Mouse (Mus musculus): ENCODE measurements at regions not wholly inside any gene's neighbourhood (a gene's known extent, or its start where the extent isn't known, plus 50 kb on each side); places are given as distances from the start of the nearest gene placed in this dataset.

DNA sequence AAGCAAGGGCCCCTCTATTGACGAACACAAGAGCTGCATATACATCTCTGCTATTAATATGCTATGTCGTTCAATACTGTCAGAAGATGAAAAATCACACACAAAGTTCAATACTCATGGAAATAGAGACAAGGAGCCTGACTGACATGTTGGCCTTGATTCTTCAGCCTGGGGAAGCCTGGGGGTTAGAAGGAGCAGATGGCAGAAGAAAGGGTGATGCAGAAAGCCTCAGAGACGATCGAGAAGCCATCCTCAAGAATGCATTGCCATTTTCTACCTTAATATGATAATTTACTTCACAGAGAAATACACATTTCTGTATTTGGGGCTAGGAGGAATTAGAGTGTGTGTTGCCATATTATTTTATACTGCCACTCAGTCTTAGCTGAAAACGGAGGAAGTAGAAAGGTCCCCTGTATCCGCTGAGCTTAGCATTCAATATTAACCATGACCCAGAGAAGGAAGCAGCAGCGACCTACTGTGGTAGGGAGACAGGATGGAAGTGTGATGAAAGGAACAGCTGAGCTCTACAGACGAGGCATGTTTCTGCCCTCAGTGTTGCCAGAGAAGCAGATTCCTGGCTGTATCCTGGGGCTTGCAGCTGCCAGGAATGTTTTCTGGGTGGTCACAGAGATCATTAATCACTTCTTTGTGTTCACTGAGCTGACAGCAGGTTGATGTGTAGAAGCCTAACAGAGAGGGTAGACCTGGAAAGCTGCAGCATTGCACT, 105.2 kb downstream of the Lrig3 start:
- DNase-seq (ENCODE audit: low spot score) = no peak

DNA sequence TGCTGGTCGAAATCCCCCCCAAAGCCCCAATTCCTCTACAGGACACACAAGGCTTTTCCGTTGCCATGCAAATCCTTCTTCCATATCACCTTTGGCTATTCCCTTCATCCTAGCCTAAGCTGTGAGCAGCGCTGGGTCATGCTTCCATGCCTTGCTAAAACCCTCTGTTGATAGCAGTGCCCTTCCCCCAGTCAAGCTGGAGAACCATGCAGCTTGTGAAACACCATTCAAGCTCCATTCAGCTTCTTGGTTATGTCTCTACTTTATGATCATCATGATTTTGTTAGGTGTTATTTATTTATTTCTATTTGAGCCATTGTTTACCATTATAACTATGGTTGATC, 105.7 kb downstream of the Lrig3 start:
- DNase-seq (ENCODE audit: low spot score) = no peak

DNA sequence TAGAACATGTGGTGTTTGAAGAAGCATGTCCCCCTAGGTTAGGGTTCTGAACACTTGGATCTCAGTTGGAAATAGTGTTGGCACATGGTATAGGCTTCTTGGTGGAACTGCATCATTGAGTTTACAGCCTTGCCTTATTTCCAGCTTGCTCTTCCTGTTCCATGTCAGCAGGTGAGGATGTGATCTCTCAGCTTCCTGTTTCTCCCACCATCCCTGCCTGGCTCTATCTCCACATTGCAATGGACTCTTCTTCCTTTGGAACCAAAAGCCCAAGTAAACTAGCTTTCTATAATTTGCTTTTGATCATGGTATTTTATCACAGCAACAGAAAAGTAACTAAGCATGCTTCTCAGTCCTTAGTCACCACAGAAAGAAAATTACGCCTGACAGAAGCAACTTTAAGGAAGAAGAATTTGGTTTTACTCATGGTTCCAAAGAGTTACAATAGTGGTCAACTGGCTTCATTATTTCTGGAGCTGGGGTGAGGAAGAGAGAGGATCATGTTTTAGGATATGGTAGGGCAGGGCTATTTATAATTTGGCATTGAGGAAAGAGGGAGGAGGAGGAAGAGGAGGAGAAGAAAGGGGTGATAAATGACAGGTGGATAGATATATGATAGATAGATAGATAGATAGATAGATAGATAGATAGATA, 111.5 kb downstream of the Lrig3 start:
- no peak for DNase-seq (ENCODE audit: low spot score)

DNA sequence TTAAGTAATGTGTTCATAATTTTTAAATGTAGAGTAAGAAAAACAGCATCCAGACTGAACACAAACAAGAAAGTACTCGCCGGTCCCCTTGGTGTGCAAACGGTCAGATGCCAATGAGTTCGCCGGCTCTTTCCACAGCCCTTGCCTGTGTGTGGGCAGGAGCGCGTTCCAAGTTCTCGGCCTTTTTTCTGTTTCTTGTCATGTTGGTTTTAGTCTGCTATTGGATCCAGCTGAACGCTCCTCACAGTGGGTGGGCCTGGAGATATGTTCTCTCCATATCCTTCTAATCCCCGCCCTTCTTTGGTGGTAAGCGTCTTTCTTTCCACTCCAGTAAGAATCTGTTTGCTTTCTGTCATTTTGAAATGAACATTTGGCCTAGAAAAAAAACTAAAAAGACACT, 116.6 kb downstream of the Lrig3 start:
- no peak for DNase-seq (ENCODE audit: low spot score)

DNA sequence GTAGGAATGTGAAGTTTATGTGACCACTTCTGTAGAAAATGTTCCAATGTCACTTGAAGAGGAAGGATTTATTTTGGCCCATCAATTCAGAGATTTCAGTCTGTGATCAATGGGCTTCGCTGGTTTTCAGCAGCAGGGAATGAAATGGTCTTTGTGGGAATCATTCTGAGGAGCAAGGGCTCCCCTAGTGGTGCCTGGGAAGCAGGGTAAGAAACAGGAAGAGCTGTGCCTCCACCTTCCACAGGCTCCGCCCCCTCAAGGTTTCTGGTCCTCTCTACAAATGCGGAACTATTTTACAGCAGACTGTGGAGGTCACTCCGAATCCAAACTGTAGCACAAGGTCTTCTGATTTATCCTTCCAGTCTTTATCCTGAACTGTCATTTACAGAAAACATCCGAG, 120.7 kb downstream of the Lrig3 start:
- DNase-seq (ENCODE audit: low spot score) = peak; percentile 12

DNA sequence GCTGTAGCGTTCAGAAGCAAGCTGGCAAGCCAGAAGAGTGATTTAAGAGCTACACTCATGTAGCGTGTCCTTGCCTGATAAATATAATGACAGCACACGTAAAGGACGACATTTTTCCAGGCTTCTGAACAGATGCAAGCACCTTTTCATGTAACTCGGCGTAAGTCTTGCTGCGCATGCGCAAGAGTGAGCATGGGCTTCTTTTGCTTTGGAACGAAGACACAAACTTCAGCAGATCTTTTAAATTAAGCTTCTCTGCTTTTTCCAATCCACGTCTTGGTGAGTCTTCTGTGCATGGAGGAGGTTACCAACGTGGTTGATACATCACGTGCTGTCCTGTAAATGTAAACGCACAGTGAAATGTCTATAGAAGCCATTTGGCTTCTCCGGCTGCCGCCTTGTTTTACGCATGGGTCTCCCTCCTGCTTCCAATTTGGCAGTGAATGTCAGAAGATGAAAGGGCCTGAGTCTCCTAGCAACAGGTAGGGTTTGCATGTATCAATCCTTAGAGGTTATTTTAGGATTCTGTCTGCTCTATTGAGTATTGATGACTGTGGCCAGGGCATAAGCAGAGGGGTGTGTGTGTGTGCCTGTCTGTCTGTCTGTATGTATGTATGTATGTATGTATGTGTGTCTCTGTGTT, 128.4 kb downstream of the Lrig3 start:
- no peak for DNase-seq (ENCODE audit: low spot score)

DNA sequence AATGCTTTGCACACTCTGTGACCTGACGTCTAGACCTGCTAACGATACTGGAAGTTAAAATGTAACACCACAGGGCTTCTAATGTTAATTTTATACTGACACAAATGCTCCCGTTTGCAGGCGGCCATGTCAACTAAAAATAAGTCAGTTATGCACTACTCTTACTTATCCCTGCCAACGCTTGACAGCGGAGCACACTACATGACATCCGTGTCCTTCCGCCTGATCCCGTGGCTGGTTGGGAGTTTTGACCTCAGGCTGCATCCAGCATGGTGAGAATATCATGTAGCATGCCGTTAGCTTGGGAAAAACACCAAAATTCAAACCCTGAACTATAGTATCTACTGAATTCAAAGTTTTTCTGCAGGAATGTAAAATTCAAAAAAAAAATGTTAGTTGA, 131.9 kb downstream of the Lrig3 start:
- no peak for DNase-seq (ENCODE audit: low spot score)

DNA sequence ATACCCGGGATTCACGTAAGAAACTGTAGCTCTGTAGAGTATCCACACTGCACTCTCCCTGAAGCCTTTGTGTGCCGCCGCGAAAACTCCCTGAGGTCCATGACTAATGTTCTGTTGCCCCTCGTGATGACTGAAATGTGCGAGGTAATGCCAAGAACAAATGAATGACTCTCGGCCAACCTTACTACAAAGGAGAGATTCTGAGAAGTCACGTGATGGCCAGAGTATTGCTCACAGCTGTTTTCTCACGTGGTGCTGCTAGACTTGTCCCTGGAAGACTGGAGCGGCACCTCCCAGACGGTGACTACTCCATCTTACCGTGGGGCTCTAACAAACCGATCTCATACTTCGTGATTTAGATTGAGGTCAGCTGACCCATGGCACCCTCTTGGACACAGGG, 136.9 kb downstream of the Lrig3 start:
- no peak for DNase-seq (ENCODE audit: low spot score)

DNA sequence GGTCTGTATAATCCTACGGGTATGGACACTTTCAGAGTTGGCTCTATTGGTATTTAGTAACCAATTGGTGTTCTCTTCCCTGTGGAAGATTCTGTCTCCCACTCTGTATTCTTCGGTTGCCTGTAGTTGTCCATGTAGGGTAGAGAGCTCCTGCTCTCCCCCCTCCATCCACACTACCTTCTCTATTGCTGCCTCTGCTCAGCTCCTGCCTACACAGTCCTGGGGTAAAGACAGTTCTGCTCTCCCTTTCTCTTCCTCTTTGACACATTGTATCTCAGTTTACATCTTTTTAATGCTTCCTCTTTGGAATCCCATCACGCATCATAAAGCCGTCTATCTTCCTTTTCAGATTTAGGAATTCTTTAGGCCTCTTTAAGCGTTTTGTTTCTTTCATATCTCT, 147.1 kb downstream of the Lrig3 start:
- DNase-seq (ENCODE audit: low spot score) = no peak

DNA sequence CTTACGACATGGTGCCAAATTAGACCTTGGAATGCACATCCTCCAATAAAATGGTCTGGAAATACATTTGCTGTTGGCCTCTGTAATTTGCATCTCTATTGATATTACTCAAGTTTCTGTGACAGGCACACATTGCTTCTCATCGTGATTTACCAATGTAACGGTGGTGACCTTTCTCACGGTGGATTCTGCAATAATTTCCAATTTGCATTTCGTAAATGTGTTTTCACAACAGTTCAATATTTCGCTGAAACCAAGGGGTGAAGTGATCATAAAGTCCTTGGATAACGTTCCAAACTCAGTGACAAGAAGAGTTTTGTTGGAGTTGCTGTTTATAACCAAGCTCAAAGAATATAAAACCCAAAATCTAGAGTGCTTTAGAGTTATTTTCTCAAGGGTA, 149.4 kb downstream of the Lrig3 start:
- peak; percentile 3 for DNase-seq (ENCODE audit: low spot score)

DNA sequence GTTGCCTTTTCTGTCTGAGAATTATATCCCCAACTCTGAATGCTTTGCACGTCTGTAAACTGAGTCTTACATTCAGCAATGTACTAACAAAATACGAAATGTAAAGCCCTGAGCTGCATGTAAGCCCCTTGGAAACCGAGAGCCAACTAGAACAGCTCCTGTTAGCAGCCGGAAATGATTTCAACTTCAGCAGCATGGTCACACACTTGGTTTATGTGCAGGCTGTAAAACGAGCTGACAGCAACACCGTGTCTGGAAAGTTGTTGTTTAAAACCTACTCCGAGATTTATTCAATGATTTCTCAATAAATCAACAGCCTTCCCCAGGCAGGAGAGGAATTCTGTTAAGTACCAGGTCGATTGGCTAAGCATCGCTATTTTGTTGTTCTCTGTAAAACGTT, 155.7 kb downstream of the Lrig3 start:
- no peak for DNase-seq (ENCODE audit: low spot score)

DNA sequence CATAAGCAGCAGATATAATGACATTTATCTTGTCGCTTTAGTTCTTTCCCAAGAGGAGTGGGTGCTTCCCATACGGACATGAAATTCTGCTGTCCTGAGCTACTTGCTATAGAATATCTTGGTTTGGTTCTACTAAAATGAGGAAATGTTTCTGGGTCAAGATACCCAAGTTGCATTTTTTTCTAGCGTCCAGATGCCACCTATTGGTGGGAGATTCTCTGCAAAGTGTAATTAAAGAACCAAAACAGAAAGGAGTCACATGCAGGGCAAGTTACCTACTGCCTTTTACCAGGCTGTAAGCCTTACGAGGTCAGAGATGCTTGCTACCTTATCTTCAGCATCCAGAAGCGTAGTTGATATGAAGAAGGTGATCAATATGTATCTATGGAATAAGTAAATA, 156.5 kb downstream of the Lrig3 start:
- DNase-seq (ENCODE audit: low spot score) = no peak

DNA sequence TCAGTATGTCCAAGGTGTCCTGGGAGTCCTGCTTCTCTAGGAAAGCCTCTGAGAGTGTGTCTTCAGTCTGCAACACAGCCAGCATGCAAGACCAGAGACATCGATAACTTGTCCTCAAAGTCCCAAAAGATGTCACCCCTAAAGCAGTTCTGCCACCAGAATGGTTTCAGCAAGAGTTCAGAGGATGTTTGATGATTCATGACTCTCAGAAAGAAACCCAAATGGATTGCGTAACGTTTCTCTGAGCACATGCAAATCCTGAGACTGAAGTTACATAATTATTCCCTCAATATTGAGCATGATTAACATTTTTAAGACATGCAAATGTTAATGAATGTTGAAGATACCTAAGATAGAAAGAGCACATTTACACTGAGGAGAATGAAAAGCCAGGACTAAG, 167.2 kb downstream of the Lrig3 start:
- peak; percentile 34 for DNase-seq (ENCODE audit: low spot score)

DNA sequence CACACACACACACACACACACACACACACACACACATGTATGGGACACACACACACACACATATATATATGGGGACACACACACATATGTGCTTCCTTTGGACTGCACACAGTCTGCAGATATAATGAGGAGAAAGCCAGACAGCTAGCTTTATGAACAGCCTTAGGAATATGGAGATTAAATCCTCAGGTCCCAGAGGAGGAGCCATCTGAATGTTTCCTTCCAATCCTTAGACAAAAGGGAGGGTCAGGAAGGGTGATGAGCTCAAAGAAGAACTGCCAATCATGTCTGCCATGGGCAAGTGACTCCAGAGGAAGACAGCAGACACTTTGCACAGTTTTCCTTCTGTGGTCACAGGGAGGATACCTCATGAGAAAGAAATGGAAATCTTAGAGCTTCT, 168.0 kb downstream of the Lrig3 start:
- no peak for DNase-seq (ENCODE audit: low spot score)

DNA sequence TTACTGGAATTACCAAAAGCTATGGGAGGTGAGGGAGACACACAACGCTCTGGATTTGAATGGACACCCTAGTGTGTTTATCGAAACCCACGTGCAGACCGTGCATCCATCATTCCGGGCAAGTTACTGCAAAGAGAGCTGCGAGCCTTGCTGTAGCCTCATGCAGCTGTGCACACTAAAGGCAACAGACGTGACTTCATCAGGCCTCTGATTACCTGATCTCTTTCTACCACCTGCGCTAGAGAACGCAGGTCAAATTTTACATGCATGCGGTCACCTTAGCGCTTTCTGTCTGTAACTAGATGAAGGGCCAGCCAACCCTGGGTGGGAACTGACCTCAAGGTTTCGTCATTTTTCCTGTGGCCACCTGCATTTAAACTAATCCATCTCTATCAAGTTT, 172.6 kb downstream of the Lrig3 start:
- DNase-seq (ENCODE audit: low spot score) = no peak

DNA sequence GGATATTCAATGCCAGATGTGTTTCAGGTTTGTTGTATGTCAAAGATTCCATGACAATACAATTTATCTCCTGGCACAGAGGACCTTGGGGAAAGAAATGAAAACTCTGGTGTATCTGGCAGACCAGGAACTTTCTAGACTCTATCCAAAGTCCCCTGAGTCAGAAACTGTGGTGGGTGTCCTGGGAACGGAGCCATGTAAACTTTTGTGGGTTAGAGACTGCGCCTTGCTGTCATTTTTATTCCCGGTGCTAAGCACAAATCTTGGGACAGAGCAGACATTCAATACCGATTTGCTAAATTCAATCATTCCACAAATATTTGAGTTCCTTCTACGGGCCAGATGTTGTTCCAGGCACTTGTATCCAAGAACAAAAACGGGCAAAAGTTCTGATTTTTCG, 175.6 kb downstream of the Lrig3 start:
- no peak for DNase-seq (ENCODE audit: low spot score)

DNA sequence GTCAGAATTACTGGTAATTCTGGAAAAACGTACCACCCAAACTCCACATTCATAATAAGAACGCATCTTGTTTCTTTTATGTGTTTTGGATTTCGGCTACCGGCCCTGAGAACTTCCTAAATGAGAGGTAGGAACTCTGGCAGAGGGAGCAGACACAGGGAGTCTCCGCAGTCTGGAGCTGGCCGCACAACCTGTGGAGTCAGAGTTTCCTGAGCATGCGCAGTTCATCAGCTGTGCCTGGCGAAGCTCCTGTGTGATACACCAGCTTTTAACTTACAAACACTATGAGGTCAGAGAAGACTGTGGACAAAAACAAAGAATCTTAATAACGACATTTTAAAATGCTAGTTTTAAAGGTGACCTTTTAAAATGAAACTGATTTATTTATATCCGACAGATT, 177.9 kb downstream of the Lrig3 start:
- peak; percentile 33 for DNase-seq (ENCODE audit: low spot score)

DNA sequence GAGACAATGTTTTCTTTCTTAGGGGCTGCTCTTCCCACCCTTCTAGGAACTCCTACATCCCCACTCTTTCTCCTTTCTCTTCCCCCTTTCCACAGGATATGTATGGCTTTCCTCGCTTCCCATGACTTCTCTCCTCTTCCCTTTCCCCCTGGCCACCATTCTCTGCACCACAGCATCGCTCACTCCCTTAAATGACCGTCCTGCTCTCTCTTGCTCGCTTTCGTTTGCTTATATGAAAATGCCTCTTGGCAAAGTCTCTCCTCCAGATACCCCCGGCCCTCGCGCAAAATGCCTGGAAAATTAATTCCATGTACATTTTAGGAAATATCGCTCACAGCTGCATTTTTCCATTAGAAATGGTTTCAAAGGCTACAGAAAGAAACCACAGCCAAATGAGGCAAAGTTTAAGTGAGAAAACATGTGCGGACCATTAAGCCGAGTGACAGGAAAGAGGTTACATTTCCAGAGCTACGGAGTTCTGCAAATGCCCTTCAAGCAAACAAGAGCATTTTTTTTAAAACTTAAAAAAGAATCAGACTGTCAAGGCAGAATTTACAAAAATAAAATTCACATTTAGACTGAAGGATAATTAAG, 178.7 kb downstream of the Lrig3 start:
- peak; percentile 37 for DNase-seq (ENCODE audit: low spot score)

DNA sequence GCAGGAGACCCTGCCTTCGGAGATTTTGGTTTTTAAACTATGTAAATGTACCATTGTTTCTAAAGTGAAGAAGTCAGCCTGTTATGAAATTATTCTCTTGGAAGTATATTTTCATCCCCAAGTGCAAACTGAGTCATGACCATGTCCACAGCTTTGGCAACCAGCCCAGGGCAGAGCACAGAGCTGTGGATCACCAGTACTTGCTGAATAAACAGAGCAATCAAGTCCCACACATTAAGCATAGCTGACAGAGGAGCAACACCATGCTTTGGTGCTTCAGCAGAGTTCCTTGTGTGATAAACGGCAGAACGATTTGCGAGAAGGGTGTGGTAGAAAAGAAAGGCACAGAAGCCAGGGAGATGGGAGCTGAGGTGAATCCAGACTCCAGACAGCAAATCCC, 191.3 kb downstream of the Lrig3 start:
- peak; percentile 43 for DNase-seq (ENCODE audit: low spot score)

DNA sequence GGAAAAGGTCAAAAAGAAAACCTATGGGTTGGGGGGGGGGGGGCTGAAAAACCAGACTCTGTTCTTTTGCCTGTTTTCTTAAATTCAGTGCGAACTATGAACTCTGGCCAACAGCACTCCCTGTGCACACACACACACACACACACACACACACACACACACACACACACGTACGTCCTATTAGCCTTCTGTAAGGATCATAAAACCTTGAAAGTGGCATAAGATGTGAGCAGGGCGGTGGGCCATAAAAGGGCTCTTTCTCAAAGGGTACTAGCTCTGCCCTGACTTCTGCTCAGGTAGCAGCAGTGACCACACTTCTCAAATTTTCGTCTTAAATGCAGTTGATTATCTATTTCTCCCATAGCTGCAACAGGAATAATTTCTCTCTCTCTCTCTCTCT, 199.2 kb downstream of the Lrig3 start:
- DNase-seq (ENCODE audit: low spot score) = no peak

DNA sequence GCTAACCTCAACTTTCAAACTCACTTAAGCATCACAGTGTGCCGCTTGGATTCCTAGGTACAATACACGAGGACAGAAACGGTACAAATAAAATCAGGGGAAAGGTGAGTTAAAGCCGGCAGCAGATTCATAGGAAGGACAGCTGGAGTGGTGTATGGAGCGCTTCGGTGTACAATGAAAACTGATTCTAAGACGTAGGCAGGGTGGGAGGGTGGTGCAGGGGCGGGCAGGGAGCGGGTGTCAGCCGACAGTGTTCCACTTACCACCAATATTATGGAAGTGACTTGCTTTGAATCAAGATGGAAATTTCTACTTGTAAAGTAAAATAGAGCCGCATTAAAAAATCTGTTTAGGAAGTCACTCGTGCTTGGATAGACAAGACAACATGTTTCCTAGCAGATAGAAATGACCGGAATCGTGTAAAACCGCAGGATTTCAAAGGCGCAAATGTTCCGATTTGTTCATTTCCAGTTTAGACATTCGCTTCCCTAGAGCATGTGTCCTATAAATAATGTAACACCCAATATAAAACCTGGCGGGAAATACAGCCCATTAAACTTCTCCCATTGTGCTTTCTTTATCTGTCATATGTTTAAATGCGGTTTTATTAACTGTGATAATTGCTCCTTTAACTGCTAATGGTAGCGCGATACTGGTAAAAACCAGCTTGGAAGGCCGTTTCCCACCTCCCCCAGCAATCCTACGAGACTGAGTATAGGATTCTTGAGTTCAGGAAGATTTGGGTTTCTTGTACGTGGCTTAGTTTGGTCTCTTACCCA, 203.3 kb downstream of the Lrig3 start:
- no peak for DNase-seq (ENCODE audit: low spot score)

DNA sequence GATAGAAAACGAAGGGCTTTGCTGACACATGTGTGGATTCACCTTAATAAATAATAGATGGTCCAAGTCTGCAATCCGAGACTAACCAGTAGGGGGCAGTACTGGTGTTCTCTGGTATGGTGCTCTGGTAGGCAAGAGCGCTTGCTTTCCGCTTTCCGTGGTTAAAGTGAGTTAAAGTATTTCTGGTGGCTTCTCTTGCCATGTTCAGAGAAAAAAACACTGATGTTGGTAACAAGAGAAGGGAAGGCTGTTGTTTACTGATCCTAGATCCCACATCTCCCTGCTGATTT, 203.9 kb downstream of the Lrig3 start:
- no peak for DNase-seq (ENCODE audit: low spot score)
